Mouse (Mus musculus) limb, embryonic 11.5 days (tissue): Measurements from ENCODE around the gene Depdc5. TPM values are rescaled to one million over a fixed set of nuclear protein-coding genes. Genes with fewer than 3 reads are reported as not detected.
A peak's percentile ranks its signal among the peaks of the same experiment; 100 is the strongest.
"Not testable (repeated sequence)": the region's sequence is repeated elsewhere in the genome, so short reads cannot be mapped to it uniquely, and the experiment has no call there.

Source experiments
- ATAC-seq: fragments of 200-750 bp; cut with Nextera tagmentation; 2 replicates; pipeline ENCODE4 v1.8.0; 2017; ENCODE audit warnings: low read depth; ENCODE audit not compliant: insufficient number of reproducible peaks, low FRiP score, low TSS enrichment
- DNase-seq: peaks from one replicate; pipeline ENCODE4 v3.0.0-alpha.2; 2015; ENCODE audit warnings: low spot score
- H3K27ac ChIP-seq: fragments of 300-500 bp; sonication (generic); replicated peaks from 2 replicates; pipeline ENCODE4 v1.5.1; 2014; ENCODE audit warnings: low read depth, mild to moderate bottlenecking, low read length
- H3K27me3 ChIP-seq: fragments of 300-500 bp; sonication (generic); 2 replicates; pipeline ENCODE4 v1.6.1; 2014; ENCODE audit warnings: mild to moderate bottlenecking, low read length, mixed read lengths; ENCODE audit not compliant: control insufficient read depth, insufficient read depth
- H3K36me3 ChIP-seq: fragments of 300-500 bp; sonication (generic); 2 replicates; pipeline ENCODE4 v1.6.1; 2014; ENCODE audit warnings: mild to moderate bottlenecking, low read length, moderate library complexity, mixed read lengths; ENCODE audit not compliant: control insufficient read depth, insufficient read depth
- H3K4me1 ChIP-seq: fragments of 300-500 bp; sonication (generic); 2 replicates; pipeline ENCODE4 v1.6.1; 2014; ENCODE audit warnings: low read length, mixed read lengths; ENCODE audit not compliant: control insufficient read depth, insufficient read depth
- H3K4me2 ChIP-seq: fragments of 300-500 bp; sonication (generic); 2 replicates; pipeline ENCODE4 v1.6.1; 2014; ENCODE audit warnings: low read depth, mild to moderate bottlenecking, moderate library complexity; ENCODE audit not compliant: severe bottlenecking
- H3K4me3 ChIP-seq: fragments of 300-500 bp; sonication (generic); 2 replicates; pipeline ENCODE4 v1.5.1; 2014; ENCODE audit warnings: low read depth, low read length
- H3K9ac ChIP-seq: fragments of 300-500 bp; sonication (generic); 2 replicates; pipeline ENCODE4 v1.6.1; 2014; ENCODE audit warnings: mild to moderate bottlenecking, low read length
- H3K9me3 ChIP-seq: fragments of 300-500 bp; sonication (generic); 2 replicates; pipeline ENCODE4 v1.6.1; 2016; ENCODE audit warnings: low read length; ENCODE audit not compliant: control insufficient read depth
- WGBS: fragments of 180-500 bp; shearing (Covaris S2); extraction: QIAGEN DNeasy Blood & Tissue Kit; methylation state at CpG from one replicate; pipeline ENCODE4 v1.1.7; 2014; 5-methylcytosine and 5-hydroxymethylcytosine counted together
- polyA plus RNA-seq: library from polyadenylated mRNA; unstranded; fragments of >200 nt; fragmentation: Nextera tagmentation; extraction: Ambion mirVana; gene quantifications from 2 replicates; pipeline ENCODE4 v1.2.1, GENCODE M21; 2014

Gene Depdc5
- polyA plus RNA-seq, 1 experiment from 2014 or later = 30.4 TPM

DNA sequence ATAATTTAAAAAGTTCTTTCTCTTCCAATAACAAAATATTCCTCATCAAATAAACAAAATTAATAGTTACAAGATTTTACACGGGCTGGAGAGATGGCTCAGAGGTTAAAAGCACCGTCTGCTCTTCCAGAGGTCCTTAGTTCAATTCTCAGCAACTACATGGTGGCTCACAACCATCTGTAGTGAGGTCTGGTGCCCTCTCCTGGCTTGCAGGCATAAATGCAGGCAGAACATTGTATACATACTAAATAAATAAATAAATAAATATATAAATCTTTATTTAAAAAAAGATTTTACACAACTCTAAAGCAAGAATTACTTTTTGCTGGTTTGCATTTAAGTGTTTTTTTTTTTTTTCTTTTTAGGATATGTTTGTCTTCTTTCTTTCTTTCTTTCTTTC lies 23.5 kb upstream of the Depdc5 start:
- Histone ChIP-seq H3K4me2 (no peak overlapping the region), H3K4me1 (no peaks in the 10 kb centered on the region), H3K27ac (no peak overlapping the region), H3K36me3 (peaks cover 19% of the 10 kb centered on the region; the same call in 1 of the 2 replicates), H3K4me3 (no peak overlapping the region), H3K9me3 (no peaks in the 10 kb centered on the region), H3K9ac (no peak overlapping the region), H3K27me3 (no peaks in the 10 kb centered on the region)
- 95% methylated on average over 2 of the region's 2 CpGs for WGBS
- no peak for ATAC-seq
- DNase-seq = no peak

- peaks cover 3% of the 10 kb centered on the region; the same call in 1 of the 2 replicates for H3K36me3 ChIP-seq
- H3K4me3 ChIP-seq = no peak overlapping the region
- no peak overlapping the region for H3K9ac ChIP-seq
- H3K4me2 ChIP-seq = no peak overlapping the region
- no peak for ATAC-seq
- no peak overlapping the region for H3K27ac ChIP-seq
- no peaks in the 10 kb centered on the region for H3K27me3 ChIP-seq
- no peaks in the 10 kb centered on the region for H3K9me3 ChIP-seq
- 95% methylated on average over 3 of the region's 3 CpGs for WGBS
- peaks cover 3% of the 10 kb centered on the region; the same call in 1 of the 2 replicates for H3K4me1 ChIP-seq
- no peak for DNase-seq
Measured at GRCm38 (mm10) chr5:32849178-32849577, 14.3 kb upstream of the Depdc5 start.

GRCm38 (mm10) chr5:32849580-32849979 lies 13.9 kb upstream of the Depdc5 start:
- H3K27me3 ChIP-seq, H3K36me3 ChIP-seq, H3K4me1 ChIP-seq, ATAC-seq, H3K4me2 ChIP-seq, H3K9me3 ChIP-seq, H3K9ac ChIP-seq, H3K4me3 ChIP-seq, DNase-seq, H3K27ac ChIP-seq: not testable (repeated sequence)
- WGBS = 92% methylated on average over 3 of the region's 3 CpGs

- H3K36me3 ChIP-seq = no peaks in the 10 kb centered on the region
- H3K4me3 ChIP-seq = no peak overlapping the region
- DNase-seq (no peak), ATAC-seq (no peak)
- H3K4me2 ChIP-seq = no peak overlapping the region; the same call in 1 of the 2 replicates
- H3K27me3 ChIP-seq = no peaks in the 10 kb centered on the region
- no peak overlapping the region for H3K9ac ChIP-seq
- no peaks in the 10 kb centered on the region for H3K9me3 ChIP-seq
- WGBS = 83% methylated on average over 6 of the region's 6 CpGs
- H3K27ac ChIP-seq = no peak overlapping the region
- peaks cover 3% of the 10 kb centered on the region; the same call in 1 of the 2 replicates for H3K4me1 ChIP-seq
Measured at GRCm38 (mm10) chr5:32852026-32852425, 11.5 kb upstream of the Depdc5 start.

- peaks cover 3% of the 10 kb centered on the region; the same call in 1 of the 2 replicates for H3K4me1 ChIP-seq
- no peaks in the 10 kb centered on the region for H3K27me3 ChIP-seq
- no peaks in the 10 kb centered on the region for H3K36me3 ChIP-seq
- H3K4me2 ChIP-seq = peak within 1 kb of the TSS; percentile 48
- H3K4me3 ChIP-seq = peak within 1 kb of the TSS; percentile 67
- no peaks in the 10 kb centered on the region for H3K9me3 ChIP-seq
- under 1% methylated on average over 46 of the region's 51 CpGs for WGBS
- ATAC-seq (peak; percentile 95), DNase-seq (peak; percentile 99)
- peak within 1 kb of the TSS; percentile 73 for H3K9ac ChIP-seq
- peak within 1 kb of the TSS; percentile 37; the same call in 1 of the 2 replicates for H3K27ac ChIP-seq
Measured at GRCm38 (mm10) chr5:32853731-32854507, 9.6 kb upstream of the Depdc5 start, which contains the start of gene Prr14l. Gene Prr14l, minus strand, starts transcription at chr5:32854256.

GRCm38 (mm10) chr5:32854818-32855217 lies 8.7 kb upstream of the Depdc5 start:
- Histone ChIP-seq H3K4me2 (no peak overlapping the region), H3K9ac (no peak overlapping the region), H3K9me3 (no peaks in the 10 kb centered on the region), H3K27me3 (no peaks in the 10 kb centered on the region), H3K27ac (no peak overlapping the region), H3K4me3 (no peak overlapping the region), H3K4me1 (peaks cover 3% of the 10 kb centered on the region; the same call in 1 of the 2 replicates), H3K36me3 (no peaks in the 10 kb centered on the region)
- DNase-seq = no peak
- ATAC-seq = no peak
- 86% methylated on average over 4 of the region's 4 CpGs for WGBS

DNA sequence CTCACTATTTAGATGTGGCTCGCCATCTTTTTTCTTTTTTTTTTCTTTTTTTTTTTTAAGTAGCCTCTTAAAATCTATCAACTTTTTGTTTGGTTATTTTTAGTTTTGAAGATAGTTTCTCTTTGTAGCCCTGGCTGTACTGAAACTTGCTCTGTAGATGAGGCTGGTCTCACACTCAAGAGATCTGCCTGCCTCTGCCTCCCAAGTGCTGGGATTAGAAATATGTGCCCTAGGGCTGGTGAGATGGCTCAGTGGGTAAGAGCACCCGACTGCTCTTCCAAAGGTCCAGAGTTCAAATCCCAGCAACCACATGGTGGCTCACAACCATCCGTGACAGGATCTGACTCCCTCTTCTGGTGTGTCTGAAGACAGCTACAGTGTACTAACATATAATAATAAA lies 8.2 kb upstream of the Depdc5 start:
- 91% methylated on average over 2 of the region's 3 CpGs for WGBS
- not testable (repeated sequence) for H3K36me3 ChIP-seq, H3K4me3 ChIP-seq, H3K4me2 ChIP-seq, ATAC-seq, DNase-seq, H3K9ac ChIP-seq, H3K4me1 ChIP-seq, H3K9me3 ChIP-seq, H3K27me3 ChIP-seq, H3K27ac ChIP-seq

DNA sequence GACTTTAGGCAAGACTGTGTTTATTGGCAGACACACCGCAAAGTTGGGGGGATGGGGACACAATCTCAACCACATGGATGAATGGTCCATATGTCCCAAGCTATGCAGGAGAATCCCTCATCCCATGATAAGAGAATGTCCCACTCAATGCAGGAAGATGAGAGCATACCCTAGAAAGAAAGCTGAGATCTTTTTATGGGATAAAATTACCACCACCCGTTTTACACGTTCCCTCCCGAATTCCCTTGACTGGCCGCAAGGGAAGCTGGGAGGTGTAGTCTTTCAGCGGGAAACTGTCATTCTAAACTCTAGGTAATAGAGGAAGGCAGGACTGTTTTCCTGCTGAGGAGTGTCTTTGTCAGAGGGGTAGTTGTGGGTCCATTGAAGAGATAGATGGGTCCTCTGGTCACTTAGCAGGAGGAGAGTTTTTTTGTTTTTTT lies 5.7 kb upstream of the Depdc5 start:
- peak overlapping the region; percentile 44 for H3K9ac ChIP-seq
- peak overlapping the region; percentile 32 for H3K4me2 ChIP-seq
- peak overlapping the region; percentile 28 for H3K4me3 ChIP-seq
- no peaks in the 10 kb centered on the region for H3K27me3 ChIP-seq
- H3K4me1 ChIP-seq = peaks cover 3% of the 10 kb centered on the region; the same call in 1 of the 2 replicates
- no peaks in the 10 kb centered on the region for H3K36me3 ChIP-seq
- no peak for ATAC-seq
- no peak overlapping the region for H3K27ac ChIP-seq
- WGBS = 5% methylated on average over 6 of the region's 6 CpGs
- no peaks in the 10 kb centered on the region for H3K9me3 ChIP-seq
- peak; percentile 71 for DNase-seq
